Mouse (Mus musculus) C2C12 (cell line): Measurements from ENCODE around the gene Dpy19l3.

Experiments used
- CTCF ChIP-seq: IDR thresholded peaks from one replicate; pipeline ENCODE4 v1.5.1; 2011; ENCODE audit not compliant: control insufficient read depth, insufficient read depth, insufficient read length
- MAX ChIP-seq: IDR thresholded peaks from one replicate; pipeline ENCODE4 v1.6.1; 2011; ENCODE audit warnings: mild to moderate bottlenecking, control low read depth
- USF1 ChIP-seq: IDR thresholded peaks from one replicate; pipeline ENCODE4 v1.6.1; 2011; ENCODE audit warnings: low read depth, mild to moderate bottlenecking, control low read depth, moderate library complexity

- TF ChIP-seq CTCF (no peak), MAX (no peak), USF1 (no peak)
These were observed 75.3 kb downstream of the Dpy19l3 start for GRCm38 (mm10) chr7:35678976-35679375.
